Mouse (Mus musculus) liver, postnatal 0 days (tissue): Measurements from ENCODE around the gene Dll3.

Experiments
- CTCF ChIP-seq: sonication (generic); IDR thresholded peaks from 2 replicates; pipeline ENCODE4 v1.5.1; 2016; ENCODE audit warnings: antibody characterized with exemption, low read depth
- EP300 ChIP-seq: IDR thresholded peaks from 2 replicates; pipeline ENCODE4 v1.6.1; 2016; ENCODE audit warnings: antibody characterized with exemption, low read depth, mild to moderate bottlenecking

DNA sequence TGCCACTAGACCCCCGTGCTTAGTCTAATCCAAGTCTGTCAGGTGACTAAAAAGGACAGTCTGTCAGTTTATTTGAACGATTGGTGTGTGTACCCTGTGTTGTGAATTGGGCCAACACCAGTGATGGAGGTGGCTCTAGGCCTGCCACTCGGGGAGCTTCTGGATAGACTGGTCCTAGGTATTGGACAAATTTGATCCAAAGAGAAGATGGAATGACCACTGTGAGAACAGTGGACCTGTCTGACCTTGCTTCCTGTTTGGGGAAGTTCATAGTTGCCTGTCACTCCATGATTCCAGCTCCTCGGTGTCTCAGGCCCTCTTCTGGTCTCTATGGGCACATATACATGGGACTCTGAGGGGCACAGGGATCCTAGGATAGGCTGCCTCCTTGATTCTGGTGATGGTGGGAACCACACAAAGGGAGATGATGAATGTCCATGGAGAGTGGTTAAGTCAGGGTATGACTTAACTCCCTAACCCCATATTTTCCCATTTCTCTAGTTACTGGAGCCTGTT is 49.7 kb upstream of the Dll3 start:
- TF ChIP-seq CTCF (no peak), EP300 (no peak)
